Mouse (Mus musculus): Measurements from ENCODE around the gene Tfrc.

The Tfrc gene

GRCm38 (mm10) chr16:32669243-32669642 is 60.5 kb downstream of the Tfrc start:
- no peak for DNase-seq (ENCODE audit: low spot score)

- peak; percentile 24 for DNase-seq (ENCODE audit: low spot score)
Measured at GRCm38 (mm10) chr16:32670354-32671124, 61.8 kb downstream of the Tfrc start.

DNA sequence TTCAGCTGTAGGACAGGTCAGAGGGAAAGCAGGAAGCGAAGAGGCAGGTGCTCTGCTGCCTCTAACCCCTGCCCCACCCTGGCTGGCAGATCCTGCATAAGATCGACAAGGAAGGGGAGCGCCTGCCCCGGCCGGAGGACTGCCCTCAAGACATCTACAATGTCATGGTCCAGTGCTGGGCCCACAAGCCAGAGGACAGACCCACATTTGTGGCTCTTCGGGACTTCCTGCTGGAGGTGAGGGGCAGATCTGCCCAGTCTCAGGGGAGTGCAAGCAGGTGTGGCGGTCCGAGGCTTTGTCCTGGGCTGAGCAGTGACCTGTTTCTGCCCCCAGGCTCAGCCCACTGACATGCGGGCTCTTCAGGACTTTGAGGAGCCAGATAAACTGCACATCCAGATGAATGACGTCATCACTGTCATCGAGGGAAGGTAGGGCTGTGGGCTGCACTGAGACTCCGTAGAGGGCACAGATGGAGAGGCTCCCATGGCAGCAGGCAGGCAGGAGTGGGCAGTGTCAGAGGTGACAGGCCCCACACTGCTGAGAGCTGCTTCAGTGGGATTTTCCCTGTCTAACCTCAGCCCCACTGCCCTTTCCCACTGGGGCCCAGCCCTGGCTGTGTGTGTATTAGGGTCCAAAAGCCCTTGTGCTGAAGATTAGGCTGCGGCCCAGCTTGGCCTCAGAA is 62.6 kb downstream of the Tfrc start:
- DNase-seq (ENCODE audit: low spot score) = no peak

DNA sequence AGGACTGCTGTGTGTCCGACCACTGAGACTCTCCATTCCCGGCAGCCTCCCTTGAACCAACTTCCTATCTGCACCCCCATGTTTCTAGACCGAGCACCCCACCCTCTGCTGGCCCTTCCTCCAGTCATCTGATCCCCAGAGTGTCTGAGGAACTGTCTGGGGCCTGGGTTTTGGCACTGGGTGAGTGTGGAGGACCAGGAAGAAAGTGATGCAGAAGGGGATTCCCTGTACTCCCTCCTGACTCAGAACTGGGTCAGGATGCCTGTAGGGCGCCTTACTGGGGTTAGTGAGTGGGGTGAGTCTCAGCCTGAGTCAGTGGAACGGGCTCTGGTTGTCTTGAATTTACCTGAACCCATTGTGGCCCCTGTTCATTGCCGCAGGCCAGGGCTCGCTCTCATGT is 63.5 kb downstream of the Tfrc start:
- peak; percentile 21 for DNase-seq (ENCODE audit: low spot score)

- DNase-seq (ENCODE audit: low spot score) = peak; percentile 79
Measured at GRCm38 (mm10) chr16:32672861-32673560, 64.3 kb downstream of the Tfrc start.

- DNase-seq (ENCODE audit: low spot score) = peak; percentile 4
Measured at GRCm38 (mm10) chr16:32674121-32674740, 65.5 kb downstream of the Tfrc start.

DNA sequence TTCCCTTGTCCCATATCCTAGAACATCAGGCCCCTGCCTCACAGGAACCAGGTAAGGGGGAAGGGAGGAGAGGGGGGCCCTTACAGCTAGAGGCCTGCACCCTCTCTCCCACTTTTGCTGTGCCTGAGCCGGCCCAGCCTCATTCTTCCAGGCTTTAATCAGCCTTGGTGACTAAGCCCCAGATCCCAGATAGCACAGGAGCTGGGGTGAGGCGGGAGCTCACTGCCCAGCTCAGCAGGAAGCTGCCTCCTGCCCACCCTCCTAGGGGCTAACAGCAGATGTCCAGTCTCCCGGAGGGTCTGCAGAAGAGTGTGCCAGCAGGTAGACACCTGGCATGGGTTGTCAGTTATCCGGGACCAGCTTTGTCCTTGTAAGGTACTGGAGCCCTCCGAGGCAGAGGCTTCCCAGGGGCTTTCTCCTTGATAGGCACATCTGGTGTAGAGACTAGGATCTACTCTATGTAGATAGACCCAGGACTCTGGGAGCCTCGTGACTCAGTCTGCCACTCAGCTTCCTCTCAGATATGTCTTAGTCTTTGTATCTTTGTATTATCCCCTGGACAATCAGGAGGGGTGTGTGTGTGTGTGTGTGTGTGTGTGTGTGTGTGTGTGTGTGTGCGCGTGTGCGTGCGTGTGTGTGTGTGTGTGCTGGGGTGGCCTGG is 68.5 kb downstream of the Tfrc start:
- peak; percentile 75 for DNase-seq (ENCODE audit: low spot score)

- peak; percentile 18 for DNase-seq (ENCODE audit: low spot score)
Measured at GRCm38 (mm10) chr16:32677903-32678302, 69.2 kb downstream of the Tfrc start.

DNA sequence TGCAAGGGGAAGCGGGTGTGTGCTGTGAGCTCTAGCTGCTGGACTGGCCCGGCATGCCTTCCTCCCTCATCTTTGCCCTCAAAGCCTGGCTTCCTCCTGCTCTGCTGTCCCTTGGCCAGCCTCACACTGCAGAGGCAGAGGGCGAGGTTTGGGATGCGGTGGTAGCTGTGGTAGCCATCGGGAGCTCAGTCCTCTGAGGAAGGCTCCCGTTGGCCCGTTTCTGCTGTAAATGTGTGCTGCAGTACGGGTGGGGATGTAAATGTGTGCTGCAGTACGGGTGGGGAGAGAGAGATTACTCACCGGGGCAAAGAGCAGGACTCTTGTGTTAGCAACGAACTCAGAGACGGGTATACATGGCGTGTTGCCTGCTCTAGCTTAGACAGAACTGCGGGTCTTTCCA is 70.1 kb downstream of the Tfrc start:
- peak; percentile 26 for DNase-seq (ENCODE audit: low spot score)

- peak; percentile 7 for DNase-seq (ENCODE audit: low spot score)
Measured at GRCm38 (mm10) chr16:32679976-32680375, 71.3 kb downstream of the Tfrc start.

- peak; percentile 10 for DNase-seq (ENCODE audit: low spot score)
Measured at GRCm38 (mm10) chr16:32680806-32681205, 72.1 kb downstream of the Tfrc start.

- peak; percentile 80 for DNase-seq (ENCODE audit: low spot score)
Measured at GRCm38 (mm10) chr16:32682194-32682593, 73.5 kb downstream of the Tfrc start.
